Mouse (Mus musculus) left cerebral cortex, adult 9 months (tissue): ENCODE results near the gene Slc12a7.
A peak's percentile ranks its signal among the peaks of the same experiment; 100 is the strongest.

Experiments
- DNase-seq, 2 experiments: peaks; one replicate each; pipeline ENCODE4 v3.0.0; 2022; ENCODE audit warnings: low spot score in 2 of 2

Slc12a7 gene

DNA sequence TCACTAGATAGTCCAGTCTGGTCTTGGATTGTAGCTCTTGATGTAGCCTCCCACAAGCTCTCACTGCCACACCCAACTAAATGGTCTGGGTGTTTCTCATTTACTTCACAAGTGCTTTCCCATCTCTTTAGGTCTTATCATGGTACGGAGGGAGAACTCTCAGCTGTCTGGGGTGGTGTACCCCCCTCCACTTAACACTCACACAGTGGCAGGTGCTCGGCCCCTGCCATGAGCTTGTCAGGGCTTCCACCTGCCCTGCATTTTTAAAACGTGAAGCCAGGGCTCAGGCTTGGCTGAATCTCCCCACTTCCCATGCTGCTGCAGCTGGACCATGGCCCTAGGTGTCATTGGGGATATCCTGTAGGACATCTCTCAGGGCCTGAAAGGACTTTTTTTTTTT is 86.0 kb downstream of the Slc12a7 start:
- no peak for DNase-seq

DNA sequence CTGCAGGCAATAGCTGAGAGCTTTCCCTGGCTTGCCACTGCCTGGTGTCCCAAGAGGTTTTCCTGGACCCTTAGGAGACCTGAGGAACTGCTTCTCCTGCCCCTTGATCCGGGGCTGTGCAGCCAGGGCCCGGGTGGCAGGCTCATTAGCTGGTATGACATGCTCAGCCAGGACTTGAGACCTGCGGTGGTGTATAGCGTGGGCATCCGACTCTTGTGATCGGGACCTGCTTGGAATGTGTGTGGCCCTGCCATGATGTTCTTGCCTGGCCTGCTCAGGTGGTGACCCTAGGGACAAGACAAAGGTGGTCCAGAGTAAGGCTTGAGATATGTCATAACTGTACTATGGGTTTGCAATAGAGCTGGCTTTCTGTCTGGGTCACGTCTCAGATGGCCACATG is 88.4 kb downstream of the Slc12a7 start:
- DNase-seq = no peak

DNA sequence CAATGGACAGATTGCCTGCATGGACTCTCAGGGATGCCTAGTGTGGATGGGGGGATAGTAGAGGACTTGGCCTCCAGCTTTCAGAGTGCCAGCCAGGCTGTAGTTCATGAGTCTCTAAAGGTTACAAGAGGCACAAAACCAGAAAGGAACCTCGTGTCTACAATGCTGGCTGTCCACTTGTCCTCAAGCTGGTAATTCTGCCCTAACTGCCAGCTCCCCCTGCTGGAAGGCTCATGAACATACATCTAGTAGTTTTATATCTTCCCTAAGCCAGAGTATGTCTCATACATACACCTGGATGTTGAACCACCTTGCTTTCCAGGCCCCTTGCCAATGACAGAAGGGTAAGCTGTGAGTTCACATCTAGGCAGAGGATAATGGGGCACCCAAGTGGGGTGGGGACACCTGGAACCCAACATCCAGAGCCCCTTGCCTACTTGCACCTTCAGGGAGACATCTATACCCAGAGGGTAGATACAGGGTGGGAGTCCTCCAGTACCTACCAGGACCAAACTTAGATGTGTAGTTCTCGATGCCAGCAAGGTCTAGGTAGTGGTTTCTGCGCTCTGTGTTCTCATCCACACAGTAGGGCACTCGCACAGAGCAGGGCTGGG is 89.4 kb downstream of the Slc12a7 start:
- DNase-seq = peak in 1 of 2 experiments; percentile 59

DNA sequence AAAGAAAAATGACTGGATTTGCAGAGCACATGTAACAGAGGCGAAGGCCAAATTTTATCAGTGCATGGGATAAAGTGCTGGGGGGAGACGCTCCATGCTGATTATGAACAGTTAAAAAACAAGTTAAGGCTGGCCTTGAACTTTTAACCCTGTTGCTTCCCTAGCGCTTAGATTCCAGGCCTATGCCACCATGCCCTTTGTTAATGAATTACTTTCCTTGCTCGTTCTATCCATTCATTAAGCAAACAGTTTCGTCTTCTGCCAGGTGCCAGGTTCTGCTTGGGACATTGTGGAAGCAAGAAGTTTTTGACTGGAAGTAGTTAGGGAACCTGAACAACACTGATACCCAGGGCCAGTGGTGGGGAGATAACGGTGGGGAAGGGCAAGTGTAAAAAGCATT is 90.8 kb downstream of the Slc12a7 start:
- DNase-seq = no peak

DNA sequence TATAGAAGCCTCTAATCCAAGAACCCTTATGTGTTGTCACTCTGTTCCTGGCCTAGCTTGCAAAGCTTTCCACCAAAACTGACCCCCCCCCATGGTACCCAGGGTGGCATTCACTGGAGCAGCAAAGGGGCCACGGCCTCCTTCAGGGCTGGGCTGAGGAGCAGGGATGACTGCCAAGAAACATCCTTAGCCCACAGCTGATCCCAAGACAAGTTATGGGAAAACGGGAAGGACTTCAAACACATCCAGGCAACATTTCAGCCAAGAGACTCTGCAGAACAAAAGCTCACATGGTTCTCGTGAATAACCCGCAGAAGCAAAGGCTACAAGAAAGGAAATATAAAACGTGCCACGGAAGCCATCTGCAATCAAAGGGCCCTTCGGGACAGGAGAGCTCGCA is 94.3 kb downstream of the Slc12a7 start:
- DNase-seq = no peak

DNA sequence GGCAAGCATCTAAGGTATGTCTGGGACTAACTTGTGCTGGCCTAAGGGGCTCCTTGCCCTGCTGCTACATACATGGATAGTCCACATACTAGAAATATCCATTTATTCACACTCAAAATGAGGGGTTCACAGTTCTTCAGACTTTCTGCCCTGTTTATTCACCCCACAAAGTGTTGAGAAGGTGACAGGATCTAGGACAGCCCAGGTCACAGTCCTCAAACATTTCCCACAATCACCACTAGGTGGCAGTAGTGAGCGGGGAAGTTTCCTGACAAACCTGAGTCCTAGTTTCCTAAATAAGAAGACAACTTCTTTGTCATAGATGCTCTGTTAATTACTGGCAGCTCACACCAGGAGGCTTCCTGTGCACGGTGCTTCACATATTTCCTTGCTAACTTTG is 98.6 kb downstream of the Slc12a7 start:
- peak in 1 of 2 experiments; percentile 49 for DNase-seq

DNA sequence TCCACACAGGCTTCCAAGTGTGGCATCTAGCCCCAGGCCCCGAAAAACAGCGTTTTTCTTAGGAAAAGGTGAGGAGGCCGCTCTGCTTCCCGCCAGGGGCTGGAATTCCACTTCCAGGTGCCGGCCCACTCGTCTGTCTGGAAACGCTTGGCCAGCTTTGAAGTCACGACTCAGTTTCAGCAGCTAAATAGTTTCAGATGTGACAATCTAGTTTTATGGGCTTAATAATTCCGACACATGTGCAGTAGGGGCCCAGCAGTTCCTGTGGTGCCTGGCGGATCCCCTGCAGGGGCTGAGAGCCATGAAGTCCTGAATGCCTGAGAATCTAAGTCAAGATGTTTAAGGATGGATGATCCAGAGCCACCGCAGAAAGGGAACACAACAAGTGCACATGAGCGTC is 100.9 kb downstream of the Slc12a7 start:
- no peak for DNase-seq

DNA sequence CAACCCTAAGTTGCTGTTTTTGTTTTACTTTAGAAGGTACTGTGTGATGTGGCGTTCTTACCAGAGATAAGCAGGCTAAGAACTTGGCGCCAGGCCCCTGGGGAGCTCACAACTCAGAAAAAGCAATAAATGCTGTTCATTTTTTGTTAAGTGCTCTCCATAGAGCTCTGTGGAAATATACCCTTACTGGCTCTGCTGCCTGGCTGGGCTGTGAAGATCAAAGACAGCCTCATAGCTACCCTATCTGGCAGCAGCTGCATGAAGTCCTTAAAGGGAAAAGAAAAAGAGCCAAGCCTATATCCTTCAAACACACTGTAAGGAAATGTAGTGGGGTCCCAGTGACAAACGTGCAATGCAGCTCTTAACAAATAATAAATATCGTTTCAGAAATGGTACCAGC is 102.9 kb downstream of the Slc12a7 start:
- DNase-seq = no peak

DNA sequence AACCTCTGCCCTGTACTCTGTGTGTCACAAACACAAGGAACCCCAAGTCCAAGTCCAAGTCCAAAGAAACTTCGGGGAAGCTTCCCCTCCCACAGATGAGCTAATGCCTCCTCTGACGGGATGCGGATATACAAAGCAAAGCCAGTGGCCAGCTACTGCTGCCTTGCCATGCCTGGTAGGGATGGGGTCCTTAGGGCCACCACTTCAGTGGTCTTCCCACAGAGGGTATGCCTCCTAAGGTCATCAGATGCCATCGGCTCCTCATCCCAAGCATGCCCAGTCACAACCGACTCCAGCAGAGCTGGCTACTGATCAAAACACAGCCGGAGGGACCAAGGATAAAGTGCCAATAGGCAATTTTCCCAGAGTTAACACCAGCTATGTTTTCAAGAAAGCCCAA is 103.6 kb downstream of the Slc12a7 start:
- no peak for DNase-seq

DNA sequence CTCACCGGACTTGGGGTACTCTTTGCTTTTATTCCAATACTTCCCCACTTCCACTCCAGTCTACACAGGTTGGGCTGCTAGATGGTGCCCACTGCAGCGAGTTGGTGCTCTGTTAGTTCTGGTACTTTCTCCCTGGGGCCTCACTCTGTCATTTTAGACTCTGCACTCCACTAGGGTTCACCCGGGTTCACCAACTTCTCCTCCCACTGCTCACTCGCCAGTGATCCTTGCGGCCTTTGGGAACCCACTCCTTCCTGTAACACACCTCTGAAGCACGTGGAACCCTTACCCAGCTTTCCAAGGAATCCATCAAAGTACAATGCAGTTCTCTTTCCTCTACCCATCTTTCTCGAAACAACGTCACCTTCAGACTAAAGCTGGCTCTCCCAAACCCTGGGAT is 104.8 kb downstream of the Slc12a7 start:
- no peak for DNase-seq

DNA sequence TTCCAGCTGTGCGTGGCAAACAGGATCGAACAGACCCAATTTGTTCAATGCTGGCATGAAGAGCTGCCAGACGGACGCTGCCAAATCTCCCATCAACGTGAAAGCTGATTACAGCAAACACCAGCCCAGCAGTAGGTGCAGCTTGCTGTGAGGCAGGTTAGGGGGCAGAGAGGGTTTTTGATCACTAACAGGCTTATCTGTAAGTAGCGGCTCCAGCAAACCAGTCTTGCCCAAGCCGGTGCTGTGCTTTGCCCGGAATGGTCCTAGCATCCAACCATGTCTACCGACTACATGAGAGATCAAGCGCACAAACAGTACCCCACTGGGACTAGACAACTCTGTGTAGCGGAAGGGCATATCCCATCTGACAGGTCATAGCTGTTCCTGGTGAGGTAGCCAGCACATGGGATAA is 106.2 kb downstream of the Slc12a7 start:
- no peak for DNase-seq

DNA sequence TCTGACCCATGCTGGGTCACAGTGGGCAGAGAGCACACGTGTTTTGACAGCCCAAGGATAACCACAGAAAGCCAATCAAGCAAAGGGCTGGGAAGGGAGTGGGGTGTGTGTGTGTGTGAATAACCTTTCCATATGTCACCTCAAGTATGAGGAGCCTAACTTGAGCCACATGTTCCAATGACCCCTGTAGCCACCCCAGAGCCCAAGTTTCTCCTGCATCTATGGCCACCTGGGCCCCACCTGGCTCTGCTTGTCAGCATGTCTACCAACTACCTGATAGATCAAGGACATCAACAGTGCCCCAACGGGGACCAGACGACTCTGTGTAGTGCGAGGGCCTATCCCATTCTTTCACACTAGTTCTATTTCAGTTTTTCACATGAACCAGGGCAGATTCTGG is 106.8 kb downstream of the Slc12a7 start:
- DNase-seq = no peak

DNA sequence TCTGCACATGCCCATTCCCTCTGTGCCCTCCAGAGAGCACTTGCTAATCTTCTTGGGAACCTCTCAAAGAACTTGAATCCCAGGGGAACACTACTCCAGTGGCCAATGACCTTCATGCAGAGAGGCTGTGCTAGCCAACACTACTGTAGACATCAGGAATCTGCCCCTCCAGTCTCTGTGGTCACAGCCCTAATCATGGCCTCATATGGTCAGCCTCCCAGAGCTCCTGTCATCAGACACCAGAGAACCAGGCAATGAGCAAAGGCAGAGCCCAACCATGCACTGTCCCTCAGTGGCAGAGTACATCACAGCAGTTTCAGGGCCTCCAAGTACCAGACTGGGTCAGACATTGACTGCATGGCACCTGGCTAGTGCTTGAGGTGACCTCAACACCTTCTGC is 109.8 kb downstream of the Slc12a7 start:
- DNase-seq = no peak

DNA sequence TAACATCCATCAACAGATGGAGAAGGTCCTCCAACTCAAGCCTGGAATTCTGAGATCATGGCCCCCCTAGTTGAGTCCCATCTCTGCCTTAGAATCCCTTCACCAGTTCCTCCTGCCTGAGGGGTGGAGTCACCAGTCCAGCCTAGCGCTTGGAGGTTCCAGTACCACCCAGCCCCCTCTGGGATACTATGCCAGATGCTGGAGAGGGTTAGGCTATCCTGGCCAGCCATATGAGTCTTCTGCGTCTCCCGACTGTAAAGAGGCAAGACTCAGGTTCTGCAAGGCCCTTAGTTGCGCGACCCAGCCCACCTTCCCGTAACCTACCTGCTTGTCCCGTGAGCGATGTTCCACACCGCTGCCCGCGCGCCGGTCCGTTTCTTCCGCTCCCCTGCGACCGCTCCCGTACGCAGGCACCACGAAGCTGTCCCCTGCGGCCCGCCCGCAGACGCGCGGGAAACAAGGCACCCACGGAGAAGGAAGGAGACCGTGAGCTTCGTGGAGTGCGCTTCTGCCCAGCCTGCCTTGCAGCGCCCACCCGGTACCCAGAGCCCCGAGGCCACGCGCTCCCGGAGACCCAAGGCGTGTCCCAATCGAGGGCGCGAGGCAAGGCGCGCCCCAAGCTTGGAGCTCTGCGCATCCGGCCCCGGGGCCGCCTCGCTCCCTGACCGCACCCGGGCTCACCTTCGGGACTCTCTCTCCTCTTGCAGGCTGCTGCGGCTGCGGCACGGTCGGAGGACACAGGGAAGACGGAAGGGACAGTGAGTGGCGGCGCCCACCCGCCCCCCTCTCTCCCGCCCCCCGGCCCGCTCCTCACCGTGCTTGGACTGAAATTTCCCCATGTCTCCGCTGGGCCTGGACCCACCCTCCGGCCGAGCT is 113.9 kb downstream of the Slc12a7 start:
- no peak for DNase-seq

DNA sequence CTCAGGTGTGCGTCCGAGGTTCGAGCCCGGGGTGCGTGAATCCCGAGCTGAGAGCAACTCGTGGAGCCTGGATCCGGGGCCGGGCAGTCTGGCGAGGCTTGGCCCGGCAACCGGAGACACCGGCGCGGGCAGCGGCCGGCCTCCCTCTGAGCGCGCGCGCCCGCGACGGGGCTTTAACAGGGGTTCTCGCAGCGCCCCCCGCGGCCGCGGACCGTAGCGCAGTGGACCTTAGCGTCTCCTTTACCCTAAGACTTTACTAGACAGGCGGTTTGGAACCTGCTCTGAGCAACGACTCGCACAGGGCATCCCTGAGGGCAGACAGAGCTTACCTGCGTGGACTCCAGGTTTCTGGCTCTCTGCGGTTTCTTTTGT is 114.6 kb downstream of the Slc12a7 start, which contains the start of gene Nkd2:
TSS of gene Nkd2 (minus strand) at position 167 of the 372 bp plus-strand sequence.
- peak in 1 of 2 experiments; percentile 69 for DNase-seq
